Mouse (Mus musculus) G1E (cell line): ENCODE data around the gene Fra10ac1. TPM values are rescaled to one million over a fixed set of nuclear protein-coding genes. Genes with fewer than 3 reads are reported as not detected.

Source experiments
- ATAC-seq: 2 replicates; pipeline ENCODE4 v1.8.0; 2016; ENCODE audit warnings: mild to moderate bottlenecking; ENCODE audit not compliant: insufficient number of reproducible peaks, poor library complexity, low FRiP score, severe bottlenecking; ENCODE audit errors: extremely low read depth
- DNase-seq: peaks from one replicate; pipeline ENCODE4 v3.0.0; 2012; ENCODE audit warnings: low spot score
- H3K27me3 ChIP-seq: 2 replicates; pipeline ENCODE4 v1.6.1; 2012; ENCODE audit warnings: mild to moderate bottlenecking, low read length, inconsistent platforms; ENCODE audit not compliant: insufficient read depth
- H3K36me3 ChIP-seq: replicated peaks from 2 replicates; pipeline ENCODE3; 2012; ENCODE audit warnings: mild to moderate bottlenecking, inconsistent platforms
- H3K4me1 ChIP-seq: 2 replicates; pipeline ENCODE4 v1.6.1; 2012; ENCODE audit warnings: low read depth, low read length, inconsistent platforms, mixed read lengths; ENCODE audit not compliant: insufficient read depth
- H3K4me3 ChIP-seq: 2 replicates; pipeline ENCODE4 v1.5.1; 2012; ENCODE audit warnings: low read depth, mild to moderate bottlenecking, inconsistent platforms, low read length, moderate library complexity, mixed read lengths
- H3K9me3 ChIP-seq: replicated peaks from 2 replicates; pipeline ENCODE4 v1.6.1; 2012; ENCODE audit warnings: inconsistent platforms
- CTCF ChIP-seq: IDR thresholded peaks from 2 replicates; pipeline ENCODE4 v1.5.1; 2012; ENCODE audit warnings: low read depth, low read length, inconsistent platforms, mixed read lengths
- GATA1 ChIP-seq: IDR thresholded peaks from 2 replicates; pipeline ENCODE4 v1.6.1; 2012; ENCODE audit warnings: borderline replicate concordance, low read length, inconsistent platforms, mixed read lengths
- GATA2 ChIP-seq: IDR thresholded peaks from 2 replicates; pipeline ENCODE4 v1.6.1; 2012; ENCODE audit warnings: low read depth, low read length, inconsistent platforms, borderline replicate concordance
- POLR2AphosphoS5 ChIP-seq: IDR thresholded peaks from 2 replicates; pipeline ENCODE4 v1.6.1; 2012; ENCODE audit warnings: low read depth, low read length, inconsistent platforms; ENCODE audit not compliant: insufficient replicate concordance
- TAL1 ChIP-seq: conservative IDR thresholded peaks from 2 replicates; pipeline ENCODE4 v1.6.1; 2012; ENCODE audit warnings: low read depth, low read length, inconsistent platforms, mixed read lengths
- polyA plus RNA-seq: library from polyadenylated mRNA; stranded (reverse); fragments of >175 nt; gene quantifications from 2 replicates; pipeline ENCODE4 v1.2.3, GENCODE M21; 2012
- total RNA-seq, 2 experiments: library from RNA; stranded (forward) in 1 of 2; stranded (reverse) in 1 of 2; fragments of 200-1000 nt in 1 of 2; fragments of >200 nt in 1 of 2; fragmentation: Nextera tagmentation in 1 of 2; gene quantifications; 2 replicates each; pipeline ENCODE4 v1.2.3; 2014 to 2017

Gene Fra10ac1
- total and polyA plus RNA-seq, 3 experiments, result 15.9 to 23.9 (median 18.1) TPM

DNA sequence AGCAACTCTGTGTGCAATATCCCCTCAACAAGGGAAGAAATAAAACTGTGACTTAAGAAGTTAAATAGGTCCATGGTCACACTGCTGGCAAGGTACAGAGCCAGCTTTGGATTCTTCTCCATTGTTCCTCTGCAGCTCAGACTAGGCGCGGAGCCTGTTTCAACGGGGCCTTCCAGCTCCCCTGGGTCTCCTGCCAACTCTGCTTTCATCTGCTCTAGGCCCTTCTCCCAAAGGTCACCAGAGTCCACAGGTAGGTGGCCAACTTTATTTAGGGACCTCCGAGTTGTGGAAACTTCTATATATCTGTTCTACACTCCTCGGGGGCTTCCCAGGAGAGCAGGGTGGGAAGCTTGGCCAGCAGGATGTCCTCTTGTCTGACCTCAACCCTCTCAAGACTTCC is 37.4 kb upstream of the Fra10ac1 start:
- DNase-seq (no peak), ATAC-seq (no peak)
- Histone ChIP-seq H3K9me3 (no peaks in the 10 kb centered on the region), H3K27me3 (peaks cover 13% of the 10 kb centered on the region), H3K36me3 (no peaks in the 10 kb centered on the region), H3K4me3 (no peak overlapping the region), H3K4me1 (no peaks in the 10 kb centered on the region)
- TF ChIP-seq GATA1 (no peak), TAL1 (no peak)

DNA sequence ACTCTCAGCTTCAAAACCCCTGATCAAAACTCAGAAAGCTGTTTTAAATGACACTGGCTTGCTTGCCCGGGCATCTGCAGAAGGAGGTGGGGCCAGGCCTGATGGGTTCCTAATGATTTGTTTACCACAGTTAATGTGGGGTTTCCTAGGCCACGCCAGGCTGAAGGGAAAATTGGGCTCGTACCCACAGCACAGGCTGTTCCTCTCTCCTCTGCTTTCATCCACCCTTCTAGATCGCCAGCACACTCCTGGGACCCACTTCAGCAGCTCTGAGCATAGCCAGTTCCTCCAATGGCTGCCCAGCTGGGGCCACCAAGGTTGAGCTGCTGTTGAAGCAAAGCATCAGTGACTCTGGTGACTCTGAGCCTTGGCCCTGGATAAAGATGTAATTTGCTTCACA is 36.4 kb upstream of the Fra10ac1 start:
- Histone ChIP-seq H3K27me3 (peaks cover 13% of the 10 kb centered on the region), H3K36me3 (no peaks in the 10 kb centered on the region), H3K9me3 (no peaks in the 10 kb centered on the region), H3K4me1 (no peaks in the 10 kb centered on the region), H3K4me3 (no peak overlapping the region)
- DNase-seq, result no peak
- ATAC-seq, result no peak
- no peak for TF ChIP-seq GATA2

DNA sequence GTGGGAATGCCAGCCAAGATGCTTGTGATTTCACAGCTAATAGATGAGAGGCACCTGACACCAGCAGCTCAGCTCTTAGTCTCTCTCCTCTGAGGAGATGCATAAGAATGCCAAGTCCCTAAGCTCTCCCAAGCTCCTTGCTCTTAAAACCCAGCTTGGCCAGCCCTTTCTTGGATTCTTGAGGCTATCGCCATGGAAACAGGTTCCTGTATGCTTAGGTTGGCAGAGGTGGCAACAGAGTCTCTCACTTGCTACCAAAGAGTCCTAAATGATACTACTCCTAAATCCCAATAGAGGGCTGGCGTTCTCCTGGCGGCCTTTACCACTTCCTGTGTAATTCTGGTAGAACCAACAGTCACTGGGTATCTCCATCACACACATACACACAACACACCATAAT is 35.5 kb upstream of the Fra10ac1 start:
- ATAC-seq (no peak), DNase-seq (no peak)
- H3K9me3 ChIP-seq, result no peaks in the 10 kb centered on the region
- H3K4me1 ChIP-seq, result no peaks in the 10 kb centered on the region
- H3K27me3 ChIP-seq, result peaks cover 6% of the 10 kb centered on the region; the same call in 1 of the 2 replicates
- TF ChIP-seq POLR2AphosphoS5 (no peak), CTCF (no peak), GATA2 (no peak), TAL1 (no peak), GATA1 (no peak)
- no peak overlapping the region for H3K4me3 ChIP-seq
- no peaks in the 10 kb centered on the region for H3K36me3 ChIP-seq

DNA sequence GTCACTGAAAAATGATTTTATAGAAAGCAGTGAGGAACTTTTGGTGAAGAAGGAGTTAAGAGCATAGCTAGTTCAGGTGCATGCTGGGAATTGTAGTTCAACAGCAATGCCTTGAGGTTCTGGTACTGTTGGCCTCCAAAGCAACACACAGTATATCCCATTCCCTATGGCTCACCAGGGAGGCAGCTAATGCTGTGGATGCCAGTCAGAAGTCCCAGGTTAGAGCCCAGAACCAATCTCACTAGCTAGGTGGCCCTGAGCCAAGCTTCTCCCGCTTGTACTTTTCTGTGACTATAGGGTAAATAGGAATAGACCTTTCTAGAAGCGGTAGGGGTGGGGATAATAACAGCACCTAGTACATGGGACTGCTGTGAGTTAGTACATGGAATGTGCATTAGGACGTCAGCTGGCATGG is 34.7 kb upstream of the Fra10ac1 start:
- H3K36me3 ChIP-seq, result no peaks in the 10 kb centered on the region
- ATAC-seq, result no peak
- TF ChIP-seq GATA2 (no peak), TAL1 (no peak), POLR2AphosphoS5 (no peak), GATA1 (no peak), CTCF (no peak)

DNA sequence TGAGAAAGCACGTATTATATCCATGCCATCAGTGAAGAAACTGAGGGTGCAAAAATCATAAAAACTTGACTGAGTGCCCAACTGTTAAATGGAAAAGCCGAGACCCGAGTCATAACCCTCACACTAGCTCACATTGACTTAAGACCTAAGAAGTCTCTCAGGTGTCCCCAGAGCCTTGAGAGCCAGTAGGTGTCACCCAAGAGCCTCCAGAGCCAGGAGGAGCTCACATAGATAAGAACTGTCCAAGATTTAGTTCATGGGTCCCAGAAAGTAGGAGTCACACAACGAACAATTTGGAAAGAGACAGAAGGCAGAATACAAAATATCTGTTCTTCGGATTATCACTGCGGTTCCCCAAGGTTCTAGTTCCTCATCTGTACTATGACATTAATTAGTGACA is 29.8 kb upstream of the Fra10ac1 start:
- Histone ChIP-seq H3K36me3 (no peaks in the 10 kb centered on the region), H3K4me3 (no peak overlapping the region), H3K9me3 (no peaks in the 10 kb centered on the region), H3K27me3 (peaks cover 8% of the 10 kb centered on the region), H3K4me1 (no peaks in the 10 kb centered on the region)
- DNase-seq, result no peak
- TF ChIP-seq GATA1 (no peak), CTCF (no peak)
- no peak for ATAC-seq

More for the DNA sequence above, 34.7 kb upstream of the Fra10ac1 start:
- H3K4me3 ChIP-seq, result no peak overlapping the region
- no peaks in the 10 kb centered on the region for H3K4me1 ChIP-seq
- no peaks in the 10 kb centered on the region for H3K9me3 ChIP-seq
- H3K27me3 ChIP-seq, result peaks cover 5% of the 10 kb centered on the region; the same call in 1 of the 2 replicates
- no peak for DNase-seq

DNA sequence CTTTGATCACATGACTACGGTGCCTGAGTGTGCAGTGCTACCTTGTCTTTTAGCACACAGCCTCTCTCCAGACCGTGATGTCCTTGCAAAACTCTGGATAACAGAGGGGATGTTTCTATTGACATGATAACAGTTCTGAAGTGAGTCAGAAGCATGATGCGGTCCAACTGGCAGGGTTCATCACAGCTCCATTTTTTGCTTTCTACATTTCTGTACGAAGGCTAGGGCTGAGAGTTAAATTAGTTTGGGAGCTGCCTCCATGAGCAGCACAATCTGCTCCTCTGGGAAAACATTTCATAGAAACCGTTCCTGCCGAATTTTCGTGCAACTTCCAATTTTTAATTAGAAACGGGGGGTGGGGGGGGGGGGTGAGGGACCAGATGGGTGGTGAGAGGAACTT is 25.7 kb upstream of the Fra10ac1 start:
- Histone ChIP-seq H3K9me3 (no peaks in the 10 kb centered on the region), H3K4me3 (no peak overlapping the region), H3K36me3 (no peaks in the 10 kb centered on the region), H3K27me3 (peaks cover 13% of the 10 kb centered on the region), H3K4me1 (no peaks in the 10 kb centered on the region)
- no peak for ATAC-seq
- TF ChIP-seq CTCF, result no peak
- no peak for TF ChIP-seq POLR2AphosphoS5
- no peak for TF ChIP-seq GATA2
- no peak for TF ChIP-seq GATA1
- TF ChIP-seq TAL1, result no peak
- no peak for DNase-seq

DNA sequence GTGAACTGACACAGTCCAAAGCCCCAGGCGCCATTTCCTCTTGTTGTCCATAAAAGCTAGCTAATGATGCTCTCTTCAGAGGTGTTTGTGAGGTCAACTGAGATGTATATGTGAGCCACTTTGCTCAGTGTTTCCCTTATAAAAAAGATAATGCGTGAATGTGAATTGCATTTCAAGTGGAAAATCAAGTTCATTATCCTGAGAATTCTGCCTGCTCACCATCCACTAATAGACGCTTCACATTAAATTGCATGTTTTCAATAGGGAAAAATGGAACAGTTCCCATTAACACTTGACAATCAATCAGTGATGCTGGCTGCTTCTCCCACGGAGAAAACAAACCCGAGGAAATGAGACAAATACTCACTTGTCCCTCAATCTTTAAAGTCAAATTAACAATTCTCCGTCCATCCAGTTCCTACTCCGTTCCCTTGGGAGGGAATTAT is 22.2 kb upstream of the Fra10ac1 start:
- Histone ChIP-seq H3K4me3 (no peak overlapping the region), H3K4me1 (no peaks in the 10 kb centered on the region), H3K9me3 (no peaks in the 10 kb centered on the region), H3K36me3 (no peaks in the 10 kb centered on the region), H3K27me3 (peaks cover 8% of the 10 kb centered on the region)
- DNase-seq (no peak), ATAC-seq (no peak)
- TF ChIP-seq TAL1 (no peak), CTCF (no peak), GATA2 (no peak), GATA1 (no peak), POLR2AphosphoS5 (no peak)
